16 mouse cellular contexts compared by ENCODE assay signal in genomic region chr16:7103301-7103700, GRCm38 (mm10).
DNase-seq lines count a peak whose midpoint lies in the region; TF ChIP-seq lines count a peak whose summit lies in the region.
"Had no signal": no experiment of that assay in that cellular context is flagged by ENCODE, and none has a peak within 500 bp of the region (broad histone marks: within the 10 kb centered on the region; RNA-seq: fewer than 3 reads in every experiment).

No protein-coding gene starts in this region.

- 75% methylated on average over 5 of the region's 5 CpGs for WGBS in heart, adult 2 months

- H3K27me3 ChIP-seq in heart, adult 2 months (ENCODE audit: control insufficient read depth, insufficient read depth, low read length): no peaks in the 10 kb centered on the region
- H3K27me3 ChIP-seq: embryonic facial prominence, embryonic 12.5 days; embryonic facial prominence, embryonic 15.5 days had no signal

- intact Hi-C loops in heart, adult 2 months (cut with DNase I): no loop called here
- intact Hi-C loops in heart, postnatal 25 days (cut with DNase I): no loop called here
- intact Hi-C loops in left cerebral cortex, postnatal 4 days (cut with DNase I): no loop called here
- intact Hi-C loops in left cerebral cortex, adult 2 months (cut with DNase I): no loop called here

- no peak for TF ChIP-seq POLR2A in heart, adult 2 months (IDR thresholded peaks at IDR 0.05; ENCODE audit: insufficient read depth, low read depth, low read length)

- H3K4me3 ChIP-seq in heart, adult 2 months: no peak overlapping the region
- H3K4me3 ChIP-seq in left cerebral cortex, adult 2 months: no peak overlapping the region
- H3K4me3 ChIP-seq: embryonic facial prominence, embryonic 12.5 days; embryonic facial prominence, embryonic 15.5 days had no signal

- TF ChIP-seq CTCF in heart, adult 2 months (IDR thresholded peaks at IDR 0.05): no peak
- no peak for TF ChIP-seq CTCF in left cerebral cortex, adult 2 months (IDR thresholded peaks at IDR 0.05)

- peaks cover 5% of the 10 kb centered on the region for H3K4me1 ChIP-seq in heart, adult 2 months (ENCODE audit: control insufficient read depth, insufficient read depth, low read length)
- H3K4me1 ChIP-seq: embryonic facial prominence, embryonic 12.5 days; embryonic facial prominence, embryonic 15.5 days had no signal

- peak overlapping the region; percentile 61 for H3K27ac ChIP-seq in heart, adult 2 months
- H3K27ac ChIP-seq in left cerebral cortex, adult 2 months: no peak overlapping the region
- H3K27ac ChIP-seq: embryonic facial prominence, embryonic 12.5 days; embryonic facial prominence, embryonic 15.5 days; hindbrain, embryonic 14.5 days; hindbrain, postnatal 0 days had no signal

- no peak overlapping the region for H3K9ac ChIP-seq in heart, adult 2 months (ENCODE audit: low read depth, low read length)
- H3K9ac ChIP-seq: embryonic facial prominence, embryonic 12.5 days; embryonic facial prominence, embryonic 15.5 days; forebrain, postnatal 0 days; hindbrain, embryonic 14.5 days had no signal

- no peaks in the 10 kb centered on the region for H3K79me2 ChIP-seq in heart, adult 2 months (replicated peaks; ENCODE audit: control insufficient read depth, insufficient read depth, low read length)

- DNase-seq in cerebellum, postnatal 14 days: peak; percentile 41 to 60
- DNase-seq in cerebellum, adult 11-12 months: no peak
- no peak for DNase-seq in heart, adult 2 months
- DNase-seq in heart, postnatal 25 days (ENCODE audit: low spot score): no peak
- DNase-seq in left cerebral cortex, postnatal 4 days: peak; percentile 36
- no peak for DNase-seq in left cerebral cortex, adult 2 months (ENCODE audit: extremely low spot score in 1 of 2, low spot score in 2 of 2)
- DNase-seq: adrenal gland, postnatal 14 days; cerebellum, adult 9-10 months; forebrain, postnatal 0 days; gastrocnemius, postnatal 36 days; heart, postnatal 4 days; kidney, adult 18-20 months had no signal

- H3K36me3 ChIP-seq in heart, adult 2 months (ENCODE audit: control insufficient read depth, insufficient read depth, low read length): peaks cover 6% of the 10 kb centered on the region
- H3K36me3 ChIP-seq: embryonic facial prominence, embryonic 12.5 days; embryonic facial prominence, embryonic 15.5 days had no signal

- no peak for TF ChIP-seq EP300 in heart, adult 2 months (IDR thresholded peaks at IDR 0.05; ENCODE audit: insufficient read depth, low read depth, low read length)

Comparison
In these comparisons a context has a peak if more than half of its experiments do, and no peak if none do; other contexts are left out.
1. DNase-seq: peak in cerebellum, postnatal 14 days (2 of 2) and left cerebral cortex, postnatal 4 days (single experiment); none in cerebellum, adult 11-12 months (single experiment), heart, adult 2 months (0 of 2), heart, postnatal 25 days (single experiment) and left cerebral cortex, adult 2 months (0 of 2).